11 mouse cellular contexts compared by ENCODE assay signal in the genomic region with DNA sequence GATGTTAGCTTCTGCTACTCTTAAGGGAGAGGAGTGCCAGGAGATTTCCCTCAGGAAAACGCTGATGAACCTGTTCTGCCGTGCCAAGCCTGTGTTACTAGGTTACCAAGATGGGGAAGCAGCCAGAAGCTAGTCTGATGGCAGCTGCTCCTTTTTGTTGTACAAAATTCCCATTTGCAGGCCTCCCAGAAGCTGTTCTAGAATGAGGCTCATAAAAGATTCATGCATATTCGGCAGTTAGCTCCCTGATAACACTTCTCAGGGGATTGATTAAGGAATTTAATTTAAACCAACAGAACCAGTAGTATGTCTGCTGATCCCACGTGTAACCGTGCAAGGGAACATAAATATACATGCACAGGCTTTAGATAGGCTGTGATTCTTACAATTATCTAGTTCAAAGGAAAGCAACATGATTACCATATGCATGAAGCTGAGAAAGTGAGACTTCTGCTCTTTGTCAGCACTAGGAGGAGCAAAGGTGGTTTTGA.
DNase-seq lines count a peak whose midpoint lies in the region; ATAC-seq lines count a peak whose summit lies in the region.
"Had no signal": no experiment of that assay in that cellular context is flagged by ENCODE, and none has a peak within 500 bp of the region (broad histone marks: within the 10 kb centered on the region; RNA-seq: fewer than 3 reads in every experiment).

No protein-coding gene starts in this region.

- no peaks in the 10 kb centered on the region for H3K9me3 ChIP-seq in midbrain, embryonic 14.5 days (ENCODE audit: control insufficient read depth, low read length)
- H3K9me3 ChIP-seq: kidney, embryonic 15.5 days had no signal

- peak overlapping the region; percentile 17; the same call in 1 of the 2 replicates for H3K4me2 ChIP-seq in midbrain, embryonic 14.5 days (ENCODE audit: low read length)
- H3K4me2 ChIP-seq: kidney, embryonic 15.5 days had no signal

- DNase-seq in cerebellum, adult 11 months: peak; percentile 26
- DNase-seq in cerebellum, postnatal 25 days: peak; percentile 61 to 74
- DNase-seq in layer of hippocampus, adult 18-20 months (ENCODE audit: low spot score in 2 of 2): peak; percentile 72 to 86
- peak; percentile 91 for DNase-seq in midbrain, embryonic 14.5 days
- no peak for DNase-seq in heart, adult 18-20 months
- no peak for DNase-seq in heart, adult 8-10 months (ENCODE audit: low spot score)
- DNase-seq in heart, postnatal 25 days (ENCODE audit: low spot score): no peak
- no peak for DNase-seq in c-Kit-positive CD71-positive TER-119-positive erythroid progenitor cells, embryonic 14.5 days (ENCODE audit: low spot score)
- DNase-seq: lung, postnatal 14 days had no signal

- peak overlapping the region; percentile 57 for H3K27ac ChIP-seq in midbrain, embryonic 14.5 days (replicated peaks; ENCODE audit: low read depth, low read length)
- H3K27ac ChIP-seq: kidney, embryonic 15.5 days had no signal

- no peaks in the 10 kb centered on the region for H3K36me3 ChIP-seq in midbrain, embryonic 14.5 days (ENCODE audit: control insufficient read depth, insufficient read depth, low read length)
- H3K36me3 ChIP-seq: kidney, embryonic 15.5 days had no signal

- H3K4me1 ChIP-seq in midbrain, embryonic 14.5 days (ENCODE audit: control insufficient read depth, insufficient read depth, low read length): peaks cover 18% of the 10 kb centered on the region
- H3K4me1 ChIP-seq: kidney, embryonic 15.5 days had no signal

- 2% methylated on average over 5 of the region's 5 CpGs for WGBS in midbrain, embryonic 14.5 days

- H3K4me3 ChIP-seq in midbrain, embryonic 14.5 days (replicated peaks; ENCODE audit: low read depth, low read length): no peak overlapping the region
- H3K4me3 ChIP-seq: kidney, embryonic 15.5 days had no signal

- H3K9ac ChIP-seq in midbrain, embryonic 14.5 days (replicated peaks; ENCODE audit: low read length): no peak overlapping the region
- H3K9ac ChIP-seq: kidney, embryonic 15.5 days had no signal

- ATAC-seq in midbrain, embryonic 14.5 days (ENCODE audit: low FRiP score, low TSS enrichment): peak; percentile 92
- ATAC-seq: Patski had no signal

- intact Hi-C loops in heart, postnatal 25 days (cut with DNase I): no loop called here

- H3K27me3 ChIP-seq in midbrain, embryonic 14.5 days (ENCODE audit: control insufficient read depth, insufficient read depth, low read length): no peaks in the 10 kb centered on the region
- H3K27me3 ChIP-seq: kidney, embryonic 15.5 days had no signal

Comparison
In these comparisons a context has a peak if more than half of its experiments do, and no peak if none do; other contexts are left out.
1. DNase-seq: peak in cerebellum, adult 11 months (single experiment), cerebellum, postnatal 25 days (2 of 2), layer of hippocampus, adult 18-20 months (2 of 2) and midbrain, embryonic 14.5 days (single experiment); none in heart, adult 18-20 months (0 of 2), heart, adult 8-10 months (single experiment), heart, postnatal 25 days (single experiment) and c-Kit-positive CD71-positive TER-119-positive erythroid progenitor cells, embryonic 14.5 days (single experiment).